Comparison of ENCODE assay signal across 16 mouse cellular contexts in genomic region chr11:77828163-77828562, GRCm38 (mm10). TPM values are rescaled to one million over a fixed set of nuclear protein-coding genes. Genes with fewer than 3 reads are reported as not detected.
DNase-seq lines count a peak whose midpoint lies in the region; ATAC-seq and TF ChIP-seq lines count a peak whose summit lies in the region.
"Had no signal": no experiment of that assay in that cellular context is flagged by ENCODE, and none has a peak within 500 bp of the region (broad histone marks: within the 10 kb centered on the region; RNA-seq: fewer than 3 reads in every experiment).

No protein-coding gene starts in this region.

- in situ Hi-C loops in CH12.LX (cut with MboI; ENCODE audit: low pct_ligation_motif_present, low pct_unique_long_range_greater_than_20kb, low sequenced_read_pairs): loop anchor here (5.0 kb wide), 3 partner anchors 34 to 349 kb away; partner anchors contain the start of genes Nek8 and Tlcd1

- DNase-seq in cerebellum, postnatal 10 days: peak; percentile 66 to 72
- DNase-seq in cerebellum, adult 8-10 months: no peak
- DNase-seq in kidney, postnatal 0 days (ENCODE audit: low spot score): no peak
- DNase-seq in kidney, postnatal 25 days: no peak
- no peak for DNase-seq in CH12.LX (ENCODE audit: extremely low read depth)
- no peak for DNase-seq in Muller cell, postnatal 12 days (ENCODE audit: inconsistent ontology term)
- no peak for DNase-seq in spleen, adult 18-20 months
- DNase-seq: cerebellum, adult 9-11 months; lung, postnatal 10 days; right cerebral cortex, postnatal 14 days had no signal

- no peaks in the 10 kb centered on the region for H3K9me3 ChIP-seq in kidney, postnatal 0 days (replicated peaks; ENCODE audit: low read length)
- H3K9me3 ChIP-seq in CH12.LX (replicated peaks; ENCODE audit: low read length): no peaks in the 10 kb centered on the region
- H3K9me3 ChIP-seq: embryonic facial prominence, embryonic 12.5 days; intestine, embryonic 15.5 days had no signal

- WGBS in kidney, postnatal 0 days: 87% methylated on average over 5 of the region's 5 CpGs

- ATAC-seq in kidney, postnatal 0 days (replicated peaks; ENCODE audit: low FRiP score, low read depth): no peak
- ATAC-seq: intestine, embryonic 15.5 days had no signal

- H3K27me3 ChIP-seq in kidney, postnatal 0 days (ENCODE audit: insufficient read depth, low read length): no peaks in the 10 kb centered on the region
- H3K27me3 ChIP-seq in CH12.LX (replicated peaks): no peaks in the 10 kb centered on the region
- H3K27me3 ChIP-seq: embryonic facial prominence, embryonic 12.5 days; intestine, embryonic 15.5 days had no signal

- no peak overlapping the region for H3K27ac ChIP-seq in kidney, postnatal 0 days
- H3K27ac ChIP-seq in CH12.LX (ENCODE audit: insufficient read depth, low read depth): no peak overlapping the region
- no peak overlapping the region for H3K27ac ChIP-seq in cortical plate, adult 2 months (ENCODE audit: insufficient read depth, low read length)
- H3K27ac ChIP-seq: embryonic facial prominence, embryonic 12.5 days; intestine, embryonic 15.5 days had no signal

- peaks cover 52% of the 10 kb centered on the region for H3K36me3 ChIP-seq in kidney, postnatal 0 days (ENCODE audit: insufficient read depth, low read length)
- peaks cover 33 to 90% of the 10 kb centered on the region in 2 experiments for H3K36me3 ChIP-seq in CH12.LX (replicated peaks in 1 of 2; ENCODE audit: control insufficient read depth in 1 of 2, insufficient read depth in 1 of 2, low read length in 1 of 2)

- dilution Hi-C loops in CH12.LX (cut with MboI; ENCODE audit: extremely low pct_ligation_motif_present, extremely low pct_unique_long_range_greater_than_20kb, low sequenced_read_pairs): no loop called here

- TF ChIP-seq POLR2A in CH12.LX (IDR thresholded peaks at IDR 0.05; ENCODE audit: low read depth, low read length): no peak
- TF ChIP-seq POLR2A in cortical plate, adult 2 months (IDR thresholded peaks at IDR 0.05; ENCODE audit: extremely low read depth, insufficient read depth, low read length): no peak

- peak; percentile 47 for TF ChIP-seq CTCF in kidney, postnatal 0 days (IDR thresholded peaks at IDR 0.05; ENCODE audit: low read depth)
- peak; percentile 33 to 41; a peak in 2 of 4 replicates for TF ChIP-seq CTCF in CH12.LX (conservative IDR thresholded peaks at IDR 0.05 in 1 of 2, IDR thresholded peaks at IDR 0.05 in 1 of 2; ENCODE audit: low read depth in 2 of 2, low read length in 2 of 2)
- 0 out of 2 replicates have a peak, but pooled peaks have one; percentile 3 for TF ChIP-seq CTCF in cortical plate, adult 2 months (IDR thresholded peaks at IDR 0.05; ENCODE audit: extremely low read depth, insufficient read depth, low read length)

- no peak overlapping the region for H3K4me2 ChIP-seq in kidney, postnatal 0 days (ENCODE audit: low read length)
- no peak overlapping the region for H3K4me2 ChIP-seq in CH12.LX (ENCODE audit: insufficient read depth, low read depth, poor library complexity, severe bottlenecking)
- H3K4me2 ChIP-seq: embryonic facial prominence, embryonic 12.5 days; intestine, embryonic 15.5 days had no signal

- H3K9ac ChIP-seq in kidney, postnatal 0 days (ENCODE audit: low read depth, low read length): no peak overlapping the region
- no peak overlapping the region for H3K9ac ChIP-seq in CH12.LX (ENCODE audit: insufficient read depth, low read depth)
- H3K9ac ChIP-seq: embryonic facial prominence, embryonic 12.5 days; intestine, embryonic 15.5 days had no signal

- no peaks in the 10 kb centered on the region for H3K4me1 ChIP-seq in kidney, postnatal 0 days (replicated peaks; ENCODE audit: insufficient read depth, low read length)
- H3K4me1 ChIP-seq in CH12.LX (ENCODE audit: control insufficient read depth in 1 of 2, insufficient read depth in 2 of 2): peaks cover 0 to 13% of the 10 kb centered on the region in 2 experiments; a peak in 2 of 4 replicates
- H3K4me1 ChIP-seq in cortical plate, adult 2 months (ENCODE audit: control insufficient read depth, insufficient read depth, low read length): no peaks in the 10 kb centered on the region
- H3K4me1 ChIP-seq: embryonic facial prominence, embryonic 12.5 days; intestine, embryonic 15.5 days had no signal

- H3K79me2 ChIP-seq in CH12.LX (replicated peaks; ENCODE audit: control insufficient read depth, extremely low read depth, insufficient read depth, poor library complexity, severe bottlenecking): no peaks in the 10 kb centered on the region

- H3K4me3 ChIP-seq in kidney, postnatal 0 days (replicated peaks; ENCODE audit: low read depth, low read length): no peak overlapping the region
- H3K4me3 ChIP-seq in CH12.LX (replicated peaks in 1 of 3; ENCODE audit: low read depth in 2 of 3, low read length in 2 of 3, poor library complexity in 1 of 3): no peak overlapping the region
- H3K4me3 ChIP-seq in cortical plate, adult 2 months (ENCODE audit: insufficient read depth, low read length): no peak overlapping the region
- H3K4me3 ChIP-seq: embryonic facial prominence, embryonic 12.5 days; intestine, embryonic 15.5 days had no signal

- TF ChIP-seq EP300 in CH12.LX (IDR thresholded peaks at IDR 0.05; ENCODE audit: low read length): no peak

- peak; percentile 18 for TF ChIP-seq RAD21 in CH12.LX (IDR thresholded peaks at IDR 0.05; ENCODE audit: low read depth, low read length)

TF ChIP-seq in CH12.LX, 34 proteins besides CTCF, POLR2A, EP300 and RAD21:
- TF ChIP-seq MEF2A (IDR thresholded peaks at IDR 0.05; ENCODE audit: borderline replicate concordance, low read depth, low read length) (no peak), PAX5 (IDR thresholded peaks at IDR 0.05; ENCODE audit: low read length) (no peak), TCF12 (IDR thresholded peaks at IDR 0.05; ENCODE audit: low read depth, low read length) (no peak), BHLHE40 (IDR thresholded peaks at IDR 0.05; ENCODE audit: low read depth, low read length) (no peak), ZC3H11A (IDR thresholded peaks at IDR 0.05; ENCODE audit: low read depth, low read length) (no peak), GABPA (IDR thresholded peaks at IDR 0.05; ENCODE audit: insufficient replicate concordance, low read depth, low read length) (no peak), MAFK (IDR thresholded peaks at IDR 0.05; ENCODE audit: insufficient replicate concordance, low read length) (no peak), USF1 (IDR thresholded peaks at IDR 0.05; ENCODE audit: low read depth, low read length) (no peak), IRF4 (IDR thresholded peaks at IDR 0.05; ENCODE audit: low read depth, low read length) (no peak), MYC (IDR thresholded peaks at IDR 0.05; ENCODE audit: low read depth, low read length) (no peak), JUND (conservative IDR thresholded peaks at IDR 0.05; ENCODE audit: low read depth, low read length) (no peak)

RNA-seq across cellular contexts. Expression of gene Gm10277, which starts 40.6 kb away (rescaled TPM):
- 0.34 and 0.40 TPM in 2 replicates for polyA plus RNA-seq in kidney, postnatal 0 days (2015; fragmentation: Nextera tagmentation; extraction: Ambion mirVana)
- total RNA-seq in CH12.LX (2012; rRNA removed) (0.08 TPM in 1 of 2 replicates, not detected in the other), CH12.LX (2014; rRNA removed) (not detected in 2 replicates)
- polyA plus RNA-seq in CH12.LX (2012; ENCODE audit: insufficient read length, low read depth): 0.10 and 0.11 TPM in 2 replicates
- polyA plus RNA-seq in cortical plate, adult 2 months (2012; rRNA removed): not detected in 2 replicates
- total RNA-seq: gastrocnemius, adult 18-20 months; heart, postnatal 25 days; neutrophil, adult 5-6 weeks had no signal

Comparison
In these comparisons a context has a peak if more than half of its experiments do, and no peak if none do; other contexts are left out.
1. DNase-seq: peak in cerebellum, postnatal 10 days (2 of 2); none in cerebellum, adult 8-10 months (single experiment), kidney, postnatal 0 days (single experiment), kidney, postnatal 25 days (0 of 2), CH12.LX (single experiment), Muller cell, postnatal 12 days (single experiment) and spleen, adult 18-20 months (0 of 2).
2. Peak in every context shown above with its lines, with median percentiles within 50 percentile points of each other: CTCF ChIP-seq.